Mouse (Mus musculus): Measurements from ENCODE around the gene Hoxc8.

DNA sequence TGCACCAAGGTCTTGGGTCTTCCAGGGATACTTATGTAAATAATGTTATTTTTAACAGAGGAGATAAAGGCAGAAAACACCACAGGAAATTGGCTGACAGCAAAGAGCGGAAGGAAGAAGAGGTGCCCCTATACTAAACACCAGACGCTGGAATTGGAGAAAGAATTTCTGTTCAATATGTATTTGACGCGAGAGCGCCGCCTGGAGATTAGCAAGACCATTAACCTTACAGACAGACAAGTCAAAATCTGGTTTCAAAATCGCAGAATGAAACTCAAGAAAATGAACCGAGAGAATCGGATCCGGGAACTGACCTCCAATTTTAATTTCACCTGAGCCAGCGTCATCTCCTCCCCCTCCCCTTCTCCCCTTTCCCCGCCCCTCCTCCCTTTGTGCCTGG is 19.7 kb upstream of the Hoxc8 start:
- TF ChIP-seq CTCF (IDR thresholded peaks at IDR 0.05; ENCODE audit: control insufficient read depth, insufficient read depth, low read length) (no peak), POLR2A (IDR thresholded peaks at IDR 0.05; ENCODE audit: borderline replicate concordance, control insufficient read depth, low read depth, low read length) (no peak)

Measured in bone marrow, adult 2 months (tissue).